Mouse (Mus musculus): ENCODE measurements at regions not wholly inside any gene's neighbourhood (a gene's known extent, or its start where the extent isn't known, plus 50 kb on each side); places are given as distances from the start of the nearest gene placed in this dataset.
A peak's percentile ranks its signal among the peaks of the same experiment; 100 is the strongest.

GRCm38 (mm10) chr13:43852888-43853287, 68.3 kb downstream of the Cd83 start:
- DNase-seq (ENCODE audit: extremely low spot score, low spot score) = no peak

DNA sequence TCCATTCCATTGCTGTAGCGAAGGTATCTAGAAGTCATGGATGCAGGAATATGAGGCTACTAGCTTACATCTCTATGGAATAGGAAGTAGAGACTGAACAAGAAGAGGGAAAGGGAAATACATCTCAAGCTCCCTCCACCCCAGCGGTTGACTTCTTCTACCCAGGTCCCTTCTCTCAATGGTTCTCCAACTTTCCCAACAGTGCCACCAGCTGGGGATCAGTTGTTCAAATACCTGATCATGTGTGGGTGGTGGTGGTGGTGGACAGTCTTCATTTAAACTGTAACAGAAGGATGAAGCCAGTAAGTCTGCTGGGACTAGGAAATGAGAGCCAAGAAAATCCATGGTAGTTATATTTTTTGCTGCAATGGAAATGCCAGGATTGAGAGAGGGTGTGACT, 70.4 kb downstream of the Cd83 start:
- no peak for DNase-seq (ENCODE audit: extremely low spot score, low spot score)

DNA sequence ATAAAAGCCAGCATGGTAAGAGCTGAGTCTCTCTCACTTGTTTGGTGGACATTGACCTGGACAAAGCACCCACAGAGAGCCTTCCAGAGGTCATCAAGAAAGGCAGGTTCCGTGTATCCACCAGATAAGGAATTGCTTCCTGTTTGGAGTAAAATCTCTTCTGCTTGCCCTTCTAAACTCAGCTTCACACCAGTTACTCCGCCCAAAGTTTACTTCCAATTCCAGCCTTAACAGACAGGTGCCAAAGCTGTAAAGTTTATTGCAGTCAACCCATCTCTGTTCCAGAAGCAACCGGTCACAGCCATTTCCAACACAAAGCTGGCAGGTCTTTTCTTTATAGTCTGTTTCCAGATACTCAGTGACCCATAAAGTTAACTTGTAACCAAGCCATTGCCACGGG, 76.4 kb downstream of the Cd83 start:
- no peak for DNase-seq (ENCODE audit: extremely low spot score, low spot score)

GRCm38 (mm10) chr13:43861424-43861823, 76.8 kb downstream of the Cd83 start:
- DNase-seq (ENCODE audit: extremely low spot score, low spot score) = no peak

- no peak for DNase-seq (ENCODE audit: extremely low spot score, low spot score)
Measured at GRCm38 (mm10) chr13:43862056-43862455, 77.5 kb downstream of the Cd83 start.

- DNase-seq (ENCODE audit: extremely low spot score, low spot score) = no peak
Measured at GRCm38 (mm10) chr13:43862586-43862985, 78.0 kb downstream of the Cd83 start.

DNA sequence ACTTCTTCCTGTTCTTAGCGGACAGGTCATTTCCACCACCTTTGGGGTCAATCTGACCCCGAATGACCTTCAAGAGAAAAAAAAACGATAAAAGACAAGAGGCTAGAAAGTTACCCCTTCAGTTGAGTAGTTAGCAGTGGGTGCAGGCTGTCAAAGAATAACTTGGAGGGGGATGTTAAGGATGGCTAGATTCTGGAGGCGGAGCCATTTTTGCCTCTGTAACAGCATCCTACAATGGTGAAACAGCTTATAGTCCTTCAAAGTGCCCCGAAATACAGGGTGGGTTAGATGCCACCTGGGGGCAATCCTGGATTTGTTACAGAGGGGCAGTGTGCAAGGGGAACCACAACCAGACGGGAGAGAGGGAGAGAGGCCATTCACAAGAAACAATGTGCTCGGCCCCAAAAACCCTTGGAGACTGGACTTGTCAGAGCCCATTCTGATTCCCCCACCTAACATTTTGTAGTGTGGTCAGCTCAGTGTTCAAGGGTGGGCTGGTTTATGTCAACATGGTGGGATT, 79.1 kb downstream of the Cd83 start:
- DNase-seq (ENCODE audit: extremely low spot score, low spot score) = no peak

DNA sequence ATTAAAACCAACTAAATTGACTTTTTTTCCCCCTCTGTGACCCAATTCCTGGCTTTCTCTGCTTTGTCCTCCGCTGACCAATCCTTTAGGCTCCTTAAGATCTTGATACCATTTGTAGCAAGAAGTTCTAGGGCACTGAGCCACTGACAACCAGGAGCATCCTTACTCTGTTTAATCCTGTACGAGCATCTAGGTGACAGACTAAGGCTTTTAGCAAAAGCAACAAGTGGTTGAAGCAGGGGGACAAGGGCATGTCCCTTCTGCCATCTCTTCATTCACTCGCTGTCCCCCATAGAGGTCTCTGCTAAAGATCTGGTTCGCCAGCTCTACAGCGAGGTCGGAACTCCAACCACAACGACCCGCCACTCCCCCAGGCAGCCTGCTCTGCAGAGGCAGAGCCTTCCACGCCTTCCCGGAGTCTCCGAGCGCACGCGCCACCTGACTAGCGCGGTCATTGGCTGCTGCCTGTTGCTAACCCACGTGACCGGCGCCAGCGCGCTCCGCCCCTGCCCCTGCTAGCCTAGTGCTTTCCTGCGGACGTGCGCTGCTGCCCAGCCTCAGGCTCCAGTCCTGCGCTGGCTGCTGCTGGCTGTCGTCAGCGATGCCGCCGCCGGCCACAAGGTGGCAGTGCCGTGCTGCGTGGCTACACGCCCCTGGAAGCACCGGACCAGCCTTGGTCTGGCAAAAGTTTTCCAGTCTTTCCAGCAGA, 79.7 kb downstream of the Cd83 start:
- DNase-seq (ENCODE audit: extremely low spot score, low spot score) = peak; percentile 100

- DNase-seq (ENCODE audit: extremely low spot score, low spot score) = peak; percentile 80
Measured at GRCm38 (mm10) chr13:43865036-43865435, 80.5 kb downstream of the Cd83 start.

GRCm38 (mm10) chr13:43875895-43876294, 91.3 kb downstream of the Cd83 start:
- DNase-seq (ENCODE audit: extremely low spot score, low spot score) = no peak

- no peak for DNase-seq (ENCODE audit: extremely low spot score, low spot score)
Measured at GRCm38 (mm10) chr13:43887284-43887683, 102.7 kb downstream of the Cd83 start.

DNA sequence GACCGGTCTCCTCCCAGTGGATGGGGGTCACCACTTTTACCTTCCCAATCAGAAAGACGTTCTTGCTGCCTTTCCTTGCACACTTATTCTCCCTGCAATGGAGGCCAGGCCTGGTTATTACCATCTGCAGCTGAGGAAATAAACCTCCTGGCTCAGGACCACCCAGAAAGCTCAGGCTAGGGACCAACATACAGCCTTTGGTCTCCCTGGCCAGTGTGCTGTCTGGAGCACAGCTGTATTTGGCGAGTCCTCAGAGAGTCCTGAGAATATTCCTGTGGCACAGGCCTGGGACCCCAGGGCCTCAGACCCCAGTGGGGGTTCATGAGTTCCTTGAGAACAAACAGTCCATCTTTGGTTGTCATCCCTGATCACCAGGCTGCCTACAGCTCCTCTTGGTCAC, 107.4 kb downstream of the Cd83 start:
- DNase-seq (ENCODE audit: extremely low spot score, low spot score) = no peak

DNA sequence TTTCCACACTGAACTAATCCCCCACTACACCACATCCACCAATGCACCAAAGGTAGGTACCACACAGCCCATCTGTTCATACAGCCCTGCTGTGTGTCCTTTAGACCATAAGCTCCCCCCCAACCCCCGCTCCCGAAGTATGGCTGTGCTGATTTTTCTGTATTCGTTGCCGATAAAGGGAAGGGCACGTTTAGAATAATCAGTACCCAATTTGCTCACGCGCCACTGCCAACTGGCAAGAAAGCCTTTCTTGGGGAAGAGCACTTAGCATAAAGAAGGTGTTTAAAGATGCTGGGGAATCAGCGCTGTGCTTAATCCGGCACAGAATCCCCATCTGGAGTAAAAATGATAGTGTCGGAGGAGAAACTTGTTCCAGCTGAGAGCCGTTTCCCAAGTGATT, 111.4 kb downstream of the Cd83 start:
- DNase-seq (ENCODE audit: extremely low spot score, low spot score) = no peak

- no peak for DNase-seq (ENCODE audit: extremely low spot score, low spot score)
Measured at GRCm38 (mm10) chr13:43897046-43897445, 112.5 kb downstream of the Cd83 start.

DNA sequence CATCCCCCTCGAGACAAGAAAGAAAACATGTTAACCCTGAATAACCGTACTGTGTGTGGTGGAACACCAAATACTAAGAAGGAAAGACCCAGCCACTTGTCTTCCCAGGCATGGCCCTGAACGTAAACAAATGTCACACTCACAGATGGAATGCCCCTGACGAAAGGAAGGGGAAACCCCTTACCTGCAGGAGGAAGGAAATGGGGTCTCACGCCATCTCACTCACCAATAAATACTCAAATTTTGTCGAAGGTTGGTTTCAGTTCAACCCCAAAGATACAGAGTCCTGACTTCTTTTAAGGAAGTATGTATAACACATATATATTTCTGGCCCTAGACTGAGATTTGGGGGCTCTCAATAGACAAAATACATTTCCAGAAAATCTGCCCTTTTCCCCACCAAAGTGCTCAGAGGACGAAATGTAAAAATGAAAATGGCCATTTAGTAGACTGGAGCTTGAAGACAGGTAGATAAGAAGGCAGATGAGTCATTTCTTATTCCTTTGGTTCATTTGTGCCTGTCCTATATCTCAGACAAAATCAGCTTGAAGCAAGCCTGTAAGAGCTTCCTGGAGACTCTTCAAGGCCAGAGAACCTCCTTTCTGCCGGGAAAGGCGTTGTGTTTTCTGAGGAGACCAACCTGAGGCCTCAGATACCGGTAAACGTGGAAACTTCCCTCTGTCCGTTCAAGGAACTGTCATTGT, 114.1 kb downstream of the Cd83 start:
- DNase-seq (ENCODE audit: extremely low spot score, low spot score) = no peak

- DNase-seq (ENCODE audit: extremely low spot score, low spot score) = no peak
Measured at GRCm38 (mm10) chr13:43900115-43900514, 115.5 kb downstream of the Cd83 start.

DNA sequence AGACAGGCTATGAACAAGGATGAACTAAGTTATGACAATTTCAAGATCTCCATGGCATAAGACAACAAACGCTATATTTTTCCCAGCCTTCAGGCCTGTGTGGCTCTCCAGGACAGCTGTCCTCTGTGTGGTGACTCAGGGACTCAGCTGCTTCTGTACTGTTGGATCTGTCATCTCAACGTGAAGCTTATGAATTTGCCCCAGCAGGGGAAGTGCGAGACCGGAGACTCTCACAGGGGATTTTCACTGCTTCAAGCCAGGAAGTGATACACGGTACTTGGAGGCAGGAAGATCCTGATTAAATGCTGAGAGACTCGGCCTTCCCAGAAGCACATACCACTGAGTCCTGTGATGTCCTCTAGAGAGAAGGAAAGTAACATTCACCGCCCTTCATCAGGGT, 116.2 kb downstream of the Cd83 start:
- DNase-seq (ENCODE audit: extremely low spot score, low spot score) = no peak

DNA sequence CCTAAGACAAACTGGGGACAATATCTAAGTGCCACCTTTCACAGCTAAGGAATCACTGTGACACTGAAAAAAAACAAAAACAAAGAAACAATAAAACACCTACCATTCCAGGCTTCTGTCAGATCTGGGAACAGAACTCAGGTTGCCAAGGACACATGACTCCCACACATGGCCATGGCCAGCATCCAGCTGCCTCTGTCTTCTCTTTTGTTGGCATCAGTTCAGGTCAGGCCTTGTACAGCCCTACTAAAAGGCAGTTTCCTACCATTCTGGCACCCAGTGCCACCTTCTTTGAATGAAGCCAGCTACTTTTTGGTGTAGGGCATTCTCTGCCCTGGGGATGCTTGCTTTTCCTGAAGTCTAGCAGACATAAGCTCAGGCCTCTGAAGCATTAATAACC, 118.8 kb downstream of the Cd83 start:
- DNase-seq (ENCODE audit: extremely low spot score, low spot score) = no peak

DNA sequence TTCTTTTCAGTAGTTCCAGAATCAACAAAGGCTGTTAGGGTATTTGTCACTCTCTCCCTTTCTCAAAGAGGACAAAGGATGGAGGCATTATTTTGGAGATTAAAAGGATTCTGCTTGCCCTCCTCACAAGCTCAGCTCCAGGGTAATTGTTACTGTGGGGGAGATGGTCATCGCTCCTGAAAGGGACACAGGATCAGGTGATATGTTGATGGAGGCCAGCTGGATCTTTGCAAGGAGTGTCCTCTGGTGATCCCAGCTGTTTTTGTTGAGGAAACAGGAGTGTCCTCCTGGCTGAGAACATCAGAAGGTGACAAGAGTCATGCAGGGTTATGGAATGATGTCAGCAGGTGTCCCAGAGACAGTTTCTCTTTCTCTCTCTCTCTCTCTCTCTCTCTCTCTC, 119.7 kb downstream of the Cd83 start:
- no peak for DNase-seq (ENCODE audit: extremely low spot score, low spot score)

DNA sequence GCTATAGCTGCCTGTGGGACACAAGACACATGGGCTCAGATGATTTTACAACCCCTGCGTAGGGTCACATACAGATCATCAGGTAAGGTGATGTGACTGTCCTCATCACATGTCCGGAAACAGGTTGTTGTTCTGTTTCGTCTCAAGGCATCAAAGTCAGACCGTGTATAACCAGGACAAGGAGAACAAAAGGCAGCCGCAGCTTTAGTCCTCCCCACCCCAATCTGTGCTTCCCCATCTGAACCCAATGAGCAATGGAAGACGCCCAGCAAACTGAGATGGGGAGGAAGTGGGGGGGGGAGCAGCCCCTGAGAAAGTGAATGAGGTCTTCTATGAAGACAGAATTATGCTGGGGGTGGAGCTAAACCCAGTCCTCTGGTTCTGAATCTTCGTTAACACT, 121.7 kb downstream of the Cd83 start:
- DNase-seq (ENCODE audit: extremely low spot score, low spot score) = no peak

DNA sequence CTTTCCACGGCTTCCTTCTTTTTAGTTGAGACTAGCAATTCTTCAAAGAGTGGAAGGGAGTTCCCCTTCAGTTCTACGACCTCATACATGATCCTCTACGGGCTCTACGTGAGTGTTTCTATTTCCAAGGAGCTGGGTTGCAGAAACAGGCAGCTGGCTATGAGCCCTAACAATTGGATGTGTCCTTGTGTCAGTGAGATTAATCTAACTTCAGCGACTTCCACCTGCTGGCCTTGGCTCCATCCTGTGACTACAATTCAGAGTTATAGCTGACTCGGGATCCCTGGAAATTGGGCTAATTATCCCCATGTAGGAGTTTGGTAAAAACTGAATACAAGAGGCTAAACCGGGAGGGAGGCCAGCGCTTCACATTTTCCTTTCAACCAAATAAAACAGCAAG, 122.8 kb downstream of the Cd83 start:
- no peak for DNase-seq (ENCODE audit: extremely low spot score, low spot score)

DNA sequence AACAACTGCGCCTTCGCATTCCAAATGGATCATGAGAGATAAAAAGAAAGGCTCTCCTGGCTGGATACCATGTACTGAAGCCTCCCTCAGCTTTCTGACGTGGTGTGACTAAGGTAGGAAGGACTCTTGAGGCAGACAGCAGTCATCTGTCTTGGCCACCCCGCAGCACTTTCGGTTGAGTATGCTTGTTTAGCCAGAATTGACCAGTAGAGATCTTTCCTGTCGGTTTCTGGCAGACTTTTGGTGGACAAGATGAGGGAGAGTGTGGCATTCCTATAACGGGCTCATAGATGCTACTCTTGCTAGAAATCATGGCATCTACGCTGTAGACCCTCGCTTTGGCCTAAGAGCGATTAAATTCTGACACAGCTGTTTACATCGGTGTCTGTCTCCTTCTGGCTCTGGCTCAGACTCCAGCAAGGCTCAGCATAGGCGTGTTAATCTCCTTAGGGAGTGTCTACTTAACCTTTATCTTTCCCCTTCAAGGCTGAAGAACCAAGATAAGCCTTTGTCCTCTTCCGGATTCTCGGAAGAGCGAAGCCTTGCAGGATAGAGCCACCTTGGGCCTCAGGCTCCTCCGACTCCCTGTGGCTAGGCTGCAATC, 123.6 kb downstream of the Cd83 start:
- no peak for DNase-seq (ENCODE audit: extremely low spot score, low spot score)

DNA sequence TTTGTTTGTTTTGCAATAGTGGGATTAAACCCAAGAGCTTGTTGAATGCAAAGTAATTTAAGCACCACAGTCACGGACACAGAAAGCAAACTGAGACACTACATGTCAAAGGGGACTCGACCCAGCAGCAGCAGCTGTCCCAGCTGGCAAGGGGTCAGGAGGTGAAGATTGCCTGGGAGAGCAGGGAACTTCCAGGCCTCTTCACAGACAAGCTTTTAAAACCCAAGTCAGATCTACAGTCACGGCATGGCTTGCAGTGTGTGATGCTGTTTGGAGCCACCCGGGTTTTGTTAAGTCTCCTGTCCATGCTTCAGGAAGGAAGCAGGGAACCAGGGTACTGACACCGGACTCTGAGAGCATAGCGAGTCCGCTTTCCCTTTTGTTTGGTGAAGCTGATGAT, 125.4 kb downstream of the Cd83 start:
- DNase-seq (ENCODE audit: extremely low spot score, low spot score) = peak; percentile 53
